Mouse (Mus musculus) Muller cell, postnatal 12 days (primary cell): ENCODE data around the gene Ppfia1.

Experiments used
- DNase-seq: peaks from one replicate; pipeline ENCODE4 v3.0.0-alpha.2; 2015; ENCODE audit errors: inconsistent ontology term

Gene Ppfia1

GRCm38 (mm10) chr7:144489067-144489774 lies 64.3 kb downstream of the Ppfia1 start:
- DNase-seq: no peak

DNA sequence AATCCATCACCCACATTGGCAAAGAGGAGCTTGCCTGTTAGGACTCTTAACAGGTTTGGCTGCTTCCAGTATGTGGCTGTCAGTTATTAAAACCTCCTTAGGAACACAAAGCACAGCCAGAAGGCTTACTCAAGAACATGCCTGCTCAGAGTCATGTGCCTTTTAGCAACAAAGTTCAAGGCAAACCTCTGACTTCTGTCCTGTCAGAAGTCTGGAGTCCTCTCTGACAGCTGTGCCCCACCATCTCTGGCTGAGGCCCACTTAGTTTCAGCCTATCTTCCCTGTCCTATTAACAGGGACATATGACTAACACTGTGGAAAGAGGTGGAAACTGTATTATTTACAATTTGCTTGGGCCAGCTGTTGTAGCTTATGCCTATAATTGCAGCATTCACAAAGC lies 73.2 kb downstream of the Ppfia1 start:
- no peak for DNase-seq

- no peak for DNase-seq
Measured at GRCm38 (mm10) chr7:144479569-144479968, 74.0 kb downstream of the Ppfia1 start.

GRCm38 (mm10) chr7:144475741-144476140 lies 77.8 kb downstream of the Ppfia1 start:
- DNase-seq: no peak

DNA sequence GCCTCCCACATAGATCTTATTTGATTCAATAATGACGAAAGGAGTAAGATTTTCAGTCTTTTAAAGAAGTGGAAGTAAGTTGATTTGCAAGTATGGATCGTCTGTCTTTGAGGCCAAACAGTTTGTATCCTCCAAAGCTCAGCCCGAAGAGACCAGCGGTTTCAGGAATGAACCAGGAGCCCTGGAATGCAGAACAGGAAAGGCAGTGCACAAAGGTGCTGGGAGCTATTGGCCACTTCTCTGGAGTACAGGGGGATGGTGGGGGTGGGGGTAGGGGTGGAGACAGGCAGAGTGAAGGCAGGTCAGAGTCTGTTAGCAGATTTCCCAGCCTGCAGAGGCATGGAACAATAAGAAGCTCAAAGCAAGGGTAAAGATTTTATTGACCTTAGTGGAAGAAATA lies 80.0 kb downstream of the Ppfia1 start:
- DNase-seq: no peak

- DNase-seq: no peak
Measured at GRCm38 (mm10) chr7:144471103-144471502, 82.4 kb downstream of the Ppfia1 start.

- DNase-seq: peak; percentile 95
Measured at GRCm38 (mm10) chr7:144470545-144471059, 82.9 kb downstream of the Ppfia1 start, which contains the start of gene Cttn. Gene Cttn, minus strand, starts transcription at chr7:144471009.

GRCm38 (mm10) chr7:144469908-144470544 lies 83.5 kb downstream of the Ppfia1 start:
- peak; percentile 57 for DNase-seq

DNA sequence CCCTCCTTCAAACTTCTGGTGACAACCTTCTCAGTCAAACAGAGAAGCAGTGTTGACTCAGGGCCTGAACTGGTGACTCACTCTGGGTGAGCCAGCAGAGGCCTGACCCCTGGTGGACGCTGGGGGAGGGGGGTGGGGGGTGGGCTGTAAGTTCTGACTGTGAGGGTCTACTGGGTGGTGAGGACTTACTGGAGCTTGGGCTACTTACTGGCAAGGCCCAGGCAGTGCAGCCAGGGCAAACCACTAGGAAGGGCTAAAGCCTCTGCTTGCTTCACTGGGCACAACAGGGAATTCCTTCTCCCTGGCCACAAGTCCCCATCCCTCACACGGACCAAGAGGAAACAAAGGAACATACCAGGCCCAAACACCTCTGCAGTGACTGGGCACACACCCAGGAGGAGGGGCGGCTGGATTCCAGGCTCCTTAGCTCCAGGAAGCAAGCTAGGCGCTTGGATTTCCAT lies 84.3 kb downstream of the Ppfia1 start:
- peak; percentile 96 for DNase-seq

DNA sequence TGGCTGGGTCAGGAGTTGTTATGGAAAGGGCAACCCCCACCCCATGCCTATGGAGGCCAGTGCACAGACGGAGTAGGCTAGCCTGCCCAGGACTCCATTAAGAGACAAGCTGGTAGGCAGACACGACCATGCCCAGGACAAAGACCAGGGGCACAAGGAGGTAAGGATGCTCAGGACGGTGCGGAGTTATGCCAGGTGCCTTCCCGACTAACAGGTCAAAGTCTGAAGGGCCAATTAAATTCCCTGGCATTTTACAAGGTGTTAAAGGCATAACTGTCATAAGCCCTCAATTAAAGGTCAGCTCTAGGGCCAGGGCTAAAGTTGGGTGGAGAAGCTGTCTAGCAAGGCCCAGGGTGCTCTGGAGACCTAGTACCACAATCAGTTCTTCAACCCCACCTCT lies 84.8 kb downstream of the Ppfia1 start:
- no peak for DNase-seq

DNA sequence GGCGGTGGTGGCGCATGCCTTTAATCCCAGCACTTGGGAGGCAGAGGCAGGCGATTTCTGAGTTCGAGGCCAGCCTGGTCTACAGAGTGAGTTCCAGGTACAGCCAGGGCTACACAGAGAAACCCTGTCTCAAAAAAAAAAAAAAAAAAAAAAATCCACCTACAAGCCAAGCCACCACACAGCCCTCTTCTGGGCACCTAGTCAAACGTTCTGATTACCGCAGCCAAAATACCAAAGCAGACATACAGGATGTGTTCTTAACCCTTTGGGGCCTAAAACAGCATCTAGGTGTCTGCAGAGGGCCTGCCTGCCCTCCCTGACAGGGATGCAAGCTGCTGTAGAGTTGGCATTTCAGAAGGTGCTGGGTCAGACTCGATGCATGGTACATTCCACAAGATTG lies 91.0 kb downstream of the Ppfia1 start:
- no peak for DNase-seq

DNA sequence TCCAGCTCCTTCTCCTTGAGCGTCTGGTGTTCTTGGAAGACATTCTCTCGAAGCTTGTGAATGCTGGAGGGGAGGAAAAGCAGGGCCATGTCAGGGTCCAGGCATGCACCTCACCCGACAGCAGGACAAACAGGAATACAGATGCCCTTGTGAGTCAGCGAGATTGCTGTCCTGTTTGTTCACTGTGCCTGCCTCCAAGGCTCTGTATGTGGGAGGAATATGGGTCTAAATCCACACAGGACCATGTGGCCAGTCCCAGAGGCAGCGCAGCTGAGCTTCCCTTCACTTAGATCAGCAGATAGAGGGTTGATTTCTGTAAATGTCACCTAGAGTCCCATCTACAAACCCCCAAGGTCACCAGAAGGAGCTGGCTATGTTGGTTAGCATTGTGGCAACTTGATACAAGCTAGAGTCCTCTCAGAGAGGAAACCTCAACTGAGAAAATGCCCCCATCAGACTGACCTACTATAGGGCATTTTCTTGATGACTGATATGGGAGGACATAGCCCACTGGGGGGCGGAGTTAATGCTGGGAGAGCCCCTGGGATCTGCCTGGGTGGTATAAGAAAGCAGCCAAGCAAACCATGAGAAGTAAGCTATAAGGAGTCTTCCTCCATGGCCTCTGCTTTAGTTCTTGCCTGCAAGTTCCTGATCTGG lies 92.2 kb downstream of the Ppfia1 start:
- DNase-seq: no peak

DNA sequence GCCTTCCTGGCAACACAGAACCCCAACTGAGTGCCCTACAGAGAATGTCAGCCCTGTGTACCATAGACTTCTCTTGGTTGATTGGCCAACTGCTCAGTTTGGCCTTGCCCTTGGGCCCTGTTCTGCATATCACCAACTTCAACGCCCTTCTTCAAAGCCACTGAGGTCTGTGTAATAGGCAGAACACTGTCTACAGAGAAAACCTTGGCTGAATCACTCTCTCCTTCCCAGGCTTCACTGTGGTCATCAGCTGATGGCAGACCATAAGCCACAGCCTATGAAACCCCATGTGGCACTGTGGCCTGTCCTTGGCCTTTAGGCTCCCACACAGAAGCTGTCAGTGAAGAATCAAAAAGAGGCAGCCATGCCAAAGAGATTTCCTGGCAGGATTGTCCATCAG lies 94.6 kb downstream of the Ppfia1 start:
- DNase-seq: peak; percentile 30

- DNase-seq: no peak
Measured at GRCm38 (mm10) chr7:144450661-144451060, 102.9 kb downstream of the Ppfia1 start.

DNA sequence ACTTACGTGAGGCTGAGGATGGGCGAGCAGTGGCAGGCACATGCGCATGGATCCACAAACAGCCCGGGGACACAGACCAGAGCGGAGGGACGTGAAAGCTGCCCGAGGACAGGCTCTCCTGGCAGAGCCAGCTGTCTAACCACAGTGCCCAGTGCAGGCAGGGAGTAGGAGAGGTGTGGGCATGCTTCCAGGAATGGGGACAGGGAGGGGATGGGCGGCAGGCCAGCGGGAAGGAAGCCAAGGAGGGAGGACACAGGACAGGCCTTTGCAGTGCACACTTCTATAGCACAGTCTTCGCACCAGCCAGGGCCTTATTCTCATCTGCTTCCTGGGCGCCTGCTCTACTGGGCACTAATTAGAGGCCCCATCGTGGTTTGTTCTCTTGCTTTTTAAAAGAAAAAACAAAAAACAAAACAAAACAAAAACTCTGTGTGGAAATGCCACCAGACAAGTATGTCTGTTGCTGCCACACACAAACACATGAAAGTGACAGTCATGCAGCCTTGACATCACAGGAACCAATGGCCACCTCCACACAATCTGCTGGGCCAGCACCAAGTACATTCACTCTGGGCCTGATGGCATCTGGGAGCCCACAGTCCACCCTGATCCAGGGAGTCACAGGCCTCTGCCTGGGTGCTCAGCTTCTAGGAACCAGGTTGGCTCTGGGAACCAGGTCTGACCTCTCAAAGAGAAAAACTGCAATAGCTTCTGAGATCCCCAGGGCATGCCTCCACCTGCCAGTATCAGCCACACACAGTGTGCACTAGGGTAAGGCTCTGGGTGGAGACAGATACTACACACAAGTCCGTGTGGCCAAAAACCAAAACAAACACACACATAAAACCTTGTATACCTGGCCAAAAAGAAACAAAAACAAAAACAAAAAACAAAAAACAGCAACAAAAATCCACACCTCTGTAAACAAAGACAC lies 103.6 kb downstream of the Ppfia1 start:
- DNase-seq: peak; percentile 98

GRCm38 (mm10) chr7:144448186-144448585 lies 105.3 kb downstream of the Ppfia1 start:
- no peak for DNase-seq

DNA sequence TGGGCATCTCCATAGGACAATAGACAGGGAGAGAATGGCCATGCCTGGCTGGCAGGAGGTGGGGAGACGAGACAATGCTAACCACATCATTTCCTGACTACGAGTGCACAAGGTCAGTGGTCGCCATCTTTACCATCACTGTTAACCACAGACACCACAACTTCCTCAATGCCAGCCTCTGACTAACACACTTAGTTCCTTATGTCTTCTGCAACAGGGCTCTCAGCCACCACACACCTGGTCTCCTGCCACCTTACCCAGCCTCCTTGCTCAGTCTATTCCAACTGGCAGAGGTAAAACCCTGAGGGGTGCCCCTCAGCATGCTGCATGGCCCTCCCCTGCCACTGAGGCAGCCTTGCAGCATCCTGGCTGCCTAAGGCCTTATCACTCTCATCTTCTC lies 106.4 kb downstream of the Ppfia1 start:
- DNase-seq: peak; percentile 21

- no peak for DNase-seq
Measured at GRCm38 (mm10) chr7:144444788-144445187, 108.7 kb downstream of the Ppfia1 start.

DNA sequence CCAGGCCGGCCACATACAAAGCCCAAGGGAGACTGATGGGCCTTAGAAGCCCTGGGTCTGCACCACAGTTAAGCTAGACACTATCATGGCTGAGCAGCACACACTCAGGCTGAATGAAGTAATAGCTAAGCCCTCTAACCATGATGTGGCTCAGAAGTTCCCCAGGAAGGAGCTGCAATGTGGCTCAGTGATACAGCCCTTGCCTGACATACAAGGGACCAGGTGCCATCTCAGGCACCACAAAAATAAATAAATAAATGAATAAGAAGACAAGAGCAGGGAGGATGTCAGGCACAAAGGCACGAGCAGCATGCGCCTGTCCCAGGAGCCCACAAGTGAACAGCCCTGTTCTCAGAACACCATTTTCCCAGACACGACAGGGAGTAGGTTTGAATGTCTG lies 111.6 kb downstream of the Ppfia1 start:
- DNase-seq: no peak

DNA sequence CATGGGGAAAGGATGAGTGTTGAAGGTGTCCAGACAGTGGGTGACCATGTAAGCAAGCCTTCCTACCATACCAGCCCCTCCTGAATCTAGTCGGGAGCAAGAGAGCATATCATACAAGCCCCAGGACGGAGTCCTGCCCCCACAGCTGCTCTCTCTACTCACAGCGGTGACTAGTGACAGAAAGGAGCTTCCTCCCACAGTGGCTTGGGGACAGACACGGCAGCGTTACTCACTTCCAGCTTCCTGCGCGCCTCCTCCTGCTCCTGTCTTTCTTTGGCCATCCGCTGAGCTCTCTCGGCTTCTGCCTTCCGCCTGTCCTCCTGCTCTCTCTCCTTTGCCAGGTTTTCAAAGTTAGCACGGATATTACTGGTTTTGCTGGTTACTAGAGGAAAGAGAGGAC lies 112.1 kb downstream of the Ppfia1 start:
- DNase-seq: no peak

DNA sequence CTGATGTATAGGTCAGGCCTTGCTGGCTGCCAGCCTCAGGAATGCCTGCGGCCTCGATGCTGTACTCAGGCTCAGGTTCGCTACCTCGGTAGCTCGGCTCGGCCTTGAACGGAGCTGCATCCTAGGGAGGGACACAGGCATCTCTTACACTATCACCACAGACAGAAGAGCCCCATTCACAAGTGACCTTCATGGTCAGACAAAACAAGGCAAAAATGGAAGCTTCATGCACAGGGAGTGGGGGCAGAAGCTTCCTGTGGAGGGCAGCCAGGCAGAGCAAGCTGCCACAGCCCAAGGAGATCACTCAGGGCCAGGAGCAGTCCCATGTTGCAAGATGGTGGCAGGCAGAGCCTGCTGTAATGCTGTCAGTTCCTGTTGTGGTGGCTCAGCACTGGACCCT lies 114.7 kb downstream of the Ppfia1 start:
- DNase-seq: no peak

GRCm38 (mm10) chr7:144432920-144433319 lies 120.6 kb downstream of the Ppfia1 start:
- DNase-seq: no peak
